Mouse (Mus musculus) megakaryocyte-erythroid progenitor cell, adult 5-6 weeks (primary cell): ENCODE measurements around the gene Vipr1. TPM values are rescaled to one million over a fixed set of nuclear protein-coding genes. Genes with fewer than 3 reads are reported as not detected.

Source experiments
- ATAC-seq: replicated peaks from 2 replicates; pipeline ENCODE4 v1.8.0; 2016; ENCODE audit warnings: mild to moderate bottlenecking, inconsistent platforms; ENCODE audit not compliant: severe bottlenecking, poor library complexity, low FRiP score, low TSS enrichment
- total RNA-seq, 2 experiments: library from RNA; stranded (forward) in 1 of 2; stranded (reverse) in 1 of 2; fragments of 200-1000, 215-1000 nt in 1 of 2; fragments of >200 nt in 1 of 2; fragmentation: Nextera tagmentation in 1 of 2; gene quantifications; 2 replicates each; pipeline ENCODE4 v1.2.3; 2014 to 2017

Gene Vipr1
- total RNA-seq, 2 experiments from 2014 or later: not detected

DNA sequence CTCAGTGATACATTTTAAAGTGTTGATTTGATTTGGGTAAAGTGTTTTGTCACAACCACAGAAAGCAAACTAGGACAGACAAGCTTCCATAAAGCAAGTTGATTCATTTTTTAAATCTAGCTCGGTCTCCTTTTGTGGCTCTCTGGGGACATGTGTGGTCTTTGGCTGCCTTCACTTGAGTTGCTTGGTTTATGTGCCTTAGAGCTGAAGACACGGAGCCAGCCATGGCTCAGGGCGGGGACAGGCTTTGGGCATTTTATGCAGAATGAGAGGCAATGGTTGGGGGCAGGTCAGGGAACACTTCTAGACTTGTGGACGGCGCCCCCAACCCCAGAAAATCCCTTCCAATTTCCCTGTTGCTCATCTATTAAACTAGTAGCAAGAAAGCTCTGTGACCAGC is 31.2 kb downstream of the Vipr1 start:
- ATAC-seq: no peak

DNA sequence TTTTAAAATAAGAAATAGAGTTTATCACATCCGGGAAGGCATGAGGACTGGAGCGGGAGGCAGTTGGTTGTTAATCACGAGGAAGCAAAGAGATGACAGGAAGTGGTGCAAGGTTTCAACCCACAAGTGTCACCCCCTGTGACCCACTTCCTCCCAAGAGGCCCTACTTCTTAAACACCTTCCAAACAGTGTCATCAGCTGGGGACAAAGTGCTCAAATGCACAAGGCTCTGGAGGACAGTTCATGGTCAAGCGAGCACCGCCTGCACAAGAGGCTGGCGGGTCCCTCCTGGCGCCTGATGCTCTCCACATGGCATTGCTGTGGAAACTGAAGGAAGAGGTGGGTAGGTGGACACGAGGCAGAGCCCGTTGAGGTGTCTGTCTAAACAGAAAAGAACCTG is 32.5 kb downstream of the Vipr1 start:
- ATAC-seq: no peak

DNA sequence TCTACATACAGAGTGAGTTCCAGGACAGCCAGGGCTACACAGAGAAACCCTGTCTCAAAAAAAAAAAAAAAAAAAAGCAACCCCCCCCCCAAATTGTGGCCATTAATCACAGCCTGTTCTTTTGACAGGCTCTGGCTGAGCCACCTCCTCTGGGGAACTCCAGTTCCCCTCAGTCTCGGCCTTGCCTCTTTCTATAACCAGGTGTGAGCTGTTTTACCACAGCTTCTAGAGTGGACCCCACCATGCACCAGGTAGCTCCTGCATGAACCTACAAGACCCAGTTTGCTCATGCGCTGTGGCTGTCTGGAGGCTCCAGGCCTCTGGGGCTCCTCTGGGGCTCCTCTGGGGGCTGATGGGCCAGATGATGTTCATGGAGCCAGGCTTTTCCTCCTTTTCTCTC is 33.0 kb downstream of the Vipr1 start:
- no peak for ATAC-seq

DNA sequence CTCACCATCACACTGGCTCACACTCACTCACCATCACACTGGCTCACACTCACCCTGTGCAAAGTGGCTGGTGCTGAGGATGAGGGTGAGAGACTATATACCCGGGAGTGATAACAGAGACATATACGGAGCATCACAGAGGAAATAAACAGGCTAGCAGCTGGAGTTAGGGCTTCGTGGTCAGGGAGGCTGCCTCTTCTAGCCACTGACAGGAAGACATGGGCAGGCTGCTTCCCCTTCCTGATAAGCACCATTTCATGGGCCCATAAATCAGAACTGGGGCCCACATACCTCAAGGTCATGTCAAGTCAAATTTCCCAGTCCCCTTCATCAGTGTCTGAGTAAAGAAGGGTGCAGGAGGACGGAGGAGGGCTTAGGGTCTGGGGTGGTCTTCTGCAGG is 34.6 kb downstream of the Vipr1 start:
- no peak for ATAC-seq

DNA sequence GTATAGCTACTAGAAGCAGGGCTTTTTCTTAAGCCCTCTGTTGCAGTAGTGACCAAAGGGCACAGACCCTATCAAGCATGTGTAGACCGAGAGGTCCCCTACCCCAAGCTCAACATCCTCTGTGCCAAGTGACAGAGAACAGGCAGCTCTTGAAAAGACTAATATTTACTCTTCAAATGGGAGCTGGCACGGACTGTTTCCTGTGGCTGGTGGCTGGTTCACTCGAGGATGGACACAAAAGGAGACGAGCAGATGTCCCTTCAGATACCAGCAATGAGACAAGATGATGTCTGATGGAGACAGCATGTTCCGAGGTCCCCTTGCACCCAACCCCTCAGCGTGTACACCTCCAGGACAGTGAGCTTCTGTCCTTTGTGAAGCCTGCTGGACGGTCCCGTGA is 35.0 kb downstream of the Vipr1 start:
- ATAC-seq: no peak

- peak; percentile 70 for ATAC-seq
Measured at GRCm38 (mm10) chr9:121679549-121679948, 37.0 kb downstream of the Vipr1 start.

GRCm38 (mm10) chr9:121681191-121681590 is 38.7 kb downstream of the Vipr1 start:
- no peak for ATAC-seq

GRCm38 (mm10) chr9:121682037-121682680 is 39.6 kb downstream of the Vipr1 start:
- no peak for ATAC-seq

DNA sequence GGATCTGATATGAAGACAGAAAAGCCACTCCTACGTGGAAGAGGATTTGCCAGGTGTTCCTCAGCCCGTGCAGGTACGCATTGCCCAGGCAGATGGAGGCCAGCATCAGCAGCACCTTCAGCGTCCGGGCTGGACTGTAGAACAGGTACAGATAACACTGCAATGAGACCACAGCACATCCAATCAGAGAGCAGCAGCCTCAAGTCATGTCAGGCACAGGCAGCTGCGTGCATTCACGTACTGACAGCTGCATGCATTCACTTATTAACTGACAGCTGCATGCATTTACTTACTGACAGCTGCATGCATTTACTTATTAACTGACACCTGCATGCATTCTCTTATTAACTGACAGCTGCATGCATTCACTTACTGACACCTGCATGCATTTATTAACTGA is 42.2 kb downstream of the Vipr1 start:
- no peak for ATAC-seq

- no peak for ATAC-seq
Measured at GRCm38 (mm10) chr9:121690200-121690651, 47.7 kb downstream of the Vipr1 start.

GRCm38 (mm10) chr9:121690734-121691133 is 48.2 kb downstream of the Vipr1 start:
- no peak for ATAC-seq

DNA sequence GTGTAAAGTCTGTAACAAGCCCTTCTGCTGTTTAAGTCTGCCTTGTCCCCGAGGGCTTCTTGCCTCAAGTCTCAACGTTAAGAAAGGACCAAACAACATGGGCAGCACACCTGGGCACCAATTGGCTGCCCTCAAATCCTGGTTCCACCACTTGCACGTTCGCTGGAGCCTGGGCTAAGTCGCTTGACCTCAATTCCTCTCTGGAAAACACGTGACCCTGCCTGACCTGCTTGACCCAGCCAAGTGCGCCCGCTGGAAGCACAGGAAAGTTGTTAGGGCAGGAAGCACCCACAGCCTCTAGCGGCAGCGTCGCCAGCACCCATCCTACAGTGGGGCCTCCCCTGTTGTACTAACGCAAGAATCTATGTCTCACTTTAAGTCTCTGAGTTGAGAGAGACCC is 52.2 kb downstream of the Vipr1 start:
- ATAC-seq: no peak

DNA sequence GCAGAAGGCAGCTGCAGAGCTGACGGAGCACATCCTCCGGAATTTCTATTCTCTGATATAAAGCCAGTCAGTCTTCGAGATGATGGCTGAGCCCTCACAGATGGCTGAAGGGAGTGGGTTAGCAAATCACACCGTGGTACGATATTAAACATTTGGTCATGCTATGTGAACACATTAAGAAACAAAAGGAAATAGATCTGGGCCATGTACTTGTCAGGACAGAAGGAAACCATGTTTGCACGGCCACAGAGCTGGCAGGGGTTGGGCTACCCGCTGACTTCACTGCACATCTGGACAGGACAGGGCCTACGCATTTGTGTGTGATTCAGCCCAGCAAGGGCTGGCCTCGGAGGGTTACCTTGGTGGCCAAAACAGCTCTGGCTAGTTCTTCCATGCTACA is 54.1 kb downstream of the Vipr1 start:
- ATAC-seq: no peak

GRCm38 (mm10) chr9:121697150-121698049 is 54.9 kb downstream of the Vipr1 start:
- peak; percentile 72 for ATAC-seq

DNA sequence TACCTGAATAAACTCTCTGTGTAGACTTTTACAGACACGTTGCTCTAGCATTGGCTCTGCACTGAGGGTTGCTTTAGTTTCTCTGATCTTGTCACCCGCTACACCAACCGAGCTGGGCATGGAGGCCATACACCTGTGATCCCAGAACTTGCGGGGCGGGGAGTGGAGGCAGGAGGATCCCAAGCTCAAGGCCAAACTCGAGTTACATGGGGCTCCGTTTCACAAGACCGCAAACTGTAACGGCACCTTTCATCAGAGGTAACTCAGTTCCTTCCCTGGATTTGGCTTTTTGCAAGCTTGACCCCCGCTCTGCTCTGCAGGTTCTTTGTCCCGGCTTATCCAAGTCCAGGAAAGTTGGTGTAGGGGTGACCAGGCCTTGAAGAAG is 61.7 kb downstream of the Vipr1 start:
- ATAC-seq: no peak

- peak; percentile 84 for ATAC-seq
Measured at GRCm38 (mm10) chr9:121704646-121705625, 62.4 kb downstream of the Vipr1 start, which contains the start of gene Sec22c. TSS of gene Sec22c (minus strand) at chr9:121705490.

DNA sequence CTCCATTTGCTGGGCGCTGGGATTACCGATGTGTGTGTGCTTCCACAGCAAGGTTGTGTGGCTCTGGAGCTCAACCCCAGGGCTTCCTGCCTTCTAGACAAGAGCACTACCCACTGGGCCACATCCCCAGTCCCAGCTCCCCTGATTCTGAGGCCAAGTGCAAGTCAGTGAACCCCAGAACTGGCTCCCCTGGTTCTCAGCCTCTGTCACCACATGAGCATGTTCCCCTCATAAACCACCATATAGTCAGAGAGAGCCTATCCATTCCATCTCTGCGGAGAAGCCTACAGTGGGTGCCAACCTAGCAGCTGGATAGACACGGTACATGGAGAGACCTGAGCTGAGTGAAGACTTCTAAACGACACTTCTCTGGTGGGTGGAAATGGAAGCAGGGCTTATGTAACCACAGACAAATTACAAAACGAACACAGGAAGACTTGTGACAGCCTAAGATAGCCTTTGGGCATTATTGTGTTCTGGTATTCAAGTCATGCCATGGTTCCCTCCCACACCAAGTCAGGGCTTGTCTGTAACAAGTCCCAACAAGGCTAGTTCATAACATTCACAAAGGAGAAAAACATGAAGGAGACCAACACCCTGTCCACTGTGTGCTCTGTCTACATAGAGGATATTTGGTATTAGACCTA is 63.6 kb downstream of the Vipr1 start:
- ATAC-seq: no peak

DNA sequence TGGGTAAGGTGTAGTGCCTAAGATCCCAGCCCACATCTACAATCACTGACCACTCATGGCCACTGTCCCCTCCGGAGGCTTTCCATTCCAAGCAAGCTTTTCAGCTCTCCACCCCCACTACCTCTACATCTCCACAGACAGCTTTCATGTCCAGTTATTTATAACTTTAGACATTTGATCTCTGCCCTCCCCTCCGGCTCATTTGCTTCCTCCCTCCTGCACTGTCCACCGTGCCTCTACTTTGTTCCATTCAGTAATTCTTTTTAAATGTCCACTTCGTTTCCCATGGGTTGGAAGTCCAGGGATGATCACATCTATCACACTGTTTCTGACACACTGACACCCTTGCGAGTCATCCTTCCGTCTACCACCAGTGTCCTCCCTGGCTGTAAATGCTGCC is 65.3 kb downstream of the Vipr1 start:
- ATAC-seq: no peak
